Mouse (Mus musculus): ENCODE measurements around the gene D16Ertd472e. TPM values are rescaled to one million over a fixed set of nuclear protein-coding genes. Genes with fewer than 3 reads are reported as not detected.

The D16Ertd472e gene
- polyA plus RNA-seq, 1 experiment from 2014 or later: 10.2 TPM

- ATAC-seq: no peak
- Histone ChIP-seq H3K9ac (replicated peaks) (no peak overlapping the region), H3K4me3 (replicated peaks) (no peak overlapping the region), H3K9me3 (no peaks in the 10 kb centered on the region), H3K36me3 (peaks cover 59% of the 10 kb centered on the region), H3K27me3 (no peaks in the 10 kb centered on the region), H3K4me2 (replicated peaks) (no peak overlapping the region), H3K4me1 (replicated peaks) (no peaks in the 10 kb centered on the region), H3K27ac (no peak overlapping the region)
- WGBS: 93% methylated on average over 15 of the region's 15 CpGs
Observed at GRCm38 (mm10) chr16:78563093-78563971, 13.2 kb downstream of the D16Ertd472e start.

GRCm38 (mm10) chr16:78560627-78561026, 15.9 kb downstream of the D16Ertd472e start:
- H3K9me3 ChIP-seq: no peaks in the 10 kb centered on the region
- no peaks in the 10 kb centered on the region for H3K4me1 ChIP-seq (replicated peaks)
- WGBS: 90% methylated on average over 5 of the region's 5 CpGs
- H3K36me3 ChIP-seq: peaks cover 68% of the 10 kb centered on the region
- no peak overlapping the region for H3K27ac ChIP-seq
- ATAC-seq: no peak
- no peak overlapping the region for H3K4me2 ChIP-seq (replicated peaks)
- H3K4me3 ChIP-seq (replicated peaks): no peak overlapping the region
- no peak overlapping the region for H3K9ac ChIP-seq (replicated peaks)
- H3K27me3 ChIP-seq: no peaks in the 10 kb centered on the region

- H3K9ac ChIP-seq (replicated peaks): no peak overlapping the region
- 95% methylated on average over 15 of the region's 15 CpGs for WGBS
- H3K27me3 ChIP-seq: no peaks in the 10 kb centered on the region
- no peak overlapping the region for H3K4me2 ChIP-seq (replicated peaks)
- H3K36me3 ChIP-seq: peaks cover 64% of the 10 kb centered on the region
- H3K27ac ChIP-seq: no peak overlapping the region
- no peak overlapping the region for H3K4me3 ChIP-seq (replicated peaks)
- no peak for ATAC-seq
- no peaks in the 10 kb centered on the region for H3K9me3 ChIP-seq
- H3K4me1 ChIP-seq (replicated peaks): no peaks in the 10 kb centered on the region
Observed at GRCm38 (mm10) chr16:78560063-78560462, 16.4 kb downstream of the D16Ertd472e start.

GRCm38 (mm10) chr16:78557573-78557972, 18.9 kb downstream of the D16Ertd472e start:
- Histone ChIP-seq H3K9ac (replicated peaks) (no peak overlapping the region), H3K4me2 (replicated peaks) (no peak overlapping the region), H3K27ac (no peak overlapping the region), H3K4me1 (replicated peaks) (no peaks in the 10 kb centered on the region), H3K27me3 (no peaks in the 10 kb centered on the region), H3K9me3 (no peaks in the 10 kb centered on the region), H3K36me3 (peaks cover 40% of the 10 kb centered on the region), H3K4me3 (replicated peaks) (no peak overlapping the region)
- ATAC-seq: no peak
- WGBS: 99% methylated on average over 4 of the region's 4 CpGs

- Histone ChIP-seq H3K36me3 (peaks cover 18% of the 10 kb centered on the region), H3K9me3 (no peaks in the 10 kb centered on the region), H3K9ac (replicated peaks) (no peak overlapping the region), H3K4me2 (replicated peaks) (no peak overlapping the region), H3K27ac (no peak overlapping the region), H3K4me1 (replicated peaks) (peaks cover 11% of the 10 kb centered on the region; the same call in 1 of the 2 replicates), H3K4me3 (replicated peaks) (no peak overlapping the region), H3K27me3 (no peaks in the 10 kb centered on the region)
- no peak for ATAC-seq
- WGBS: 73% methylated on average over 10 of the region's 10 CpGs
Observed at GRCm38 (mm10) chr16:78554911-78555648, 21.4 kb downstream of the D16Ertd472e start.

- Histone ChIP-seq H3K4me2 (replicated peaks) (no peak overlapping the region), H3K4me1 (replicated peaks) (peaks cover 11% of the 10 kb centered on the region; the same call in 1 of the 2 replicates), H3K36me3 (peaks cover 22% of the 10 kb centered on the region), H3K27ac (no peak overlapping the region), H3K4me3 (replicated peaks) (no peak overlapping the region), H3K9me3 (no peaks in the 10 kb centered on the region), H3K27me3 (no peaks in the 10 kb centered on the region), H3K9ac (replicated peaks) (no peak overlapping the region)
- 96% methylated on average over 10 of the region's 10 CpGs for WGBS
- ATAC-seq: no peak
Observed at GRCm38 (mm10) chr16:78547367-78547766, 29.1 kb downstream of the D16Ertd472e start.

- WGBS: 96% methylated on average over 6 of the region's 6 CpGs
- no peak overlapping the region for H3K9ac ChIP-seq (replicated peaks)
- no peak overlapping the region for H3K4me2 ChIP-seq (replicated peaks)
- H3K27ac ChIP-seq: no peak overlapping the region
- H3K9me3 ChIP-seq: no peaks in the 10 kb centered on the region
- H3K4me1 ChIP-seq (replicated peaks): peaks cover 6% of the 10 kb centered on the region; the same call in 1 of the 2 replicates
- H3K4me3 ChIP-seq (replicated peaks): no peak overlapping the region
- H3K27me3 ChIP-seq: no peaks in the 10 kb centered on the region
- peaks cover 22% of the 10 kb centered on the region for H3K36me3 ChIP-seq
- ATAC-seq: no peak
Observed at GRCm38 (mm10) chr16:78546529-78546928, 30.0 kb downstream of the D16Ertd472e start.

GRCm38 (mm10) chr16:78540376-78541246, 35.9 kb downstream of the D16Ertd472e start:
- H3K4me2 ChIP-seq (replicated peaks): no peak overlapping the region
- H3K4me3 ChIP-seq (replicated peaks): no peak overlapping the region
- no peaks in the 10 kb centered on the region for H3K4me1 ChIP-seq (replicated peaks)
- peaks cover 6% of the 10 kb centered on the region for H3K36me3 ChIP-seq
- H3K9ac ChIP-seq (replicated peaks): no peak overlapping the region
- H3K27ac ChIP-seq: no peak overlapping the region
- 91% methylated on average over 16 of the region's 16 CpGs for WGBS
- ATAC-seq: no peak
- H3K27me3 ChIP-seq: no peaks in the 10 kb centered on the region
- H3K9me3 ChIP-seq: no peaks in the 10 kb centered on the region

- H3K9me3 ChIP-seq: no peaks in the 10 kb centered on the region
- H3K36me3 ChIP-seq: no peaks in the 10 kb centered on the region
- no peak overlapping the region for H3K9ac ChIP-seq (replicated peaks)
- no peak overlapping the region for H3K4me2 ChIP-seq (replicated peaks)
- no peak for ATAC-seq
- no peak overlapping the region for H3K27ac ChIP-seq
- H3K4me3 ChIP-seq (replicated peaks): no peak overlapping the region
- WGBS: 92% methylated on average over 8 of the region's 8 CpGs
- no peaks in the 10 kb centered on the region for H3K27me3 ChIP-seq
- H3K4me1 ChIP-seq (replicated peaks): no peaks in the 10 kb centered on the region
Observed at GRCm38 (mm10) chr16:78537798-78538422, 38.6 kb downstream of the D16Ertd472e start.

- WGBS: 65% methylated on average over 7 of the region's 7 CpGs
- no peak overlapping the region for H3K4me3 ChIP-seq (replicated peaks)
Observed at GRCm38 (mm10) chr16:78537322-78537721, 39.2 kb downstream of the D16Ertd472e start.

GRCm38 (mm10) chr16:78534468-78534867, 42.0 kb downstream of the D16Ertd472e start:
- WGBS: 64% methylated on average over 8 of the region's 8 CpGs
- Histone ChIP-seq H3K36me3 (no peaks in the 10 kb centered on the region), H3K4me1 (replicated peaks) (peaks cover 4% of the 10 kb centered on the region; the same call in 1 of the 2 replicates), H3K27me3 (no peaks in the 10 kb centered on the region), H3K27ac (no peak overlapping the region), H3K9ac (replicated peaks) (no peak overlapping the region), H3K4me2 (replicated peaks) (no peak overlapping the region), H3K9me3 (no peaks in the 10 kb centered on the region), H3K4me3 (replicated peaks) (no peak overlapping the region)
- no peak for ATAC-seq

More at GRCm38 (mm10) chr16:78537322-78537721, 39.2 kb downstream of the D16Ertd472e start:
- Histone ChIP-seq H3K27ac (no peak overlapping the region), H3K9ac (replicated peaks) (no peak overlapping the region), H3K4me2 (replicated peaks) (no peak overlapping the region), H3K4me1 (replicated peaks) (no peaks in the 10 kb centered on the region), H3K27me3 (no peaks in the 10 kb centered on the region), H3K9me3 (no peaks in the 10 kb centered on the region), H3K36me3 (no peaks in the 10 kb centered on the region)
- no peak for ATAC-seq
